Mouse (Mus musculus): ENCODE data around the gene Serpinb1a. TPM values are rescaled to one million over a fixed set of nuclear protein-coding genes. Genes with fewer than 3 reads are reported as not detected.

Serpinb1a gene
- polyA plus RNA-seq, 1 experiment from 2014 or later: 31.7 TPM

GRCm38 (mm10) chr13:32834513-32834912 lies 16.5 kb downstream of the Serpinb1a start:
- H3K9ac ChIP-seq: no peak overlapping the region
- no peaks in the 10 kb centered on the region for H3K27me3 ChIP-seq
- no peaks in the 10 kb centered on the region for H3K36me3 ChIP-seq
- no peak for ATAC-seq (ENCODE audit: insufficient number of reproducible peaks, low FRiP score, low TSS enrichment, low read depth)
- H3K27ac ChIP-seq (replicated peaks): no peak overlapping the region
- 86% methylated on average over 5 of the region's 5 CpGs for WGBS
- no peaks in the 10 kb centered on the region for H3K9me3 ChIP-seq (replicated peaks)
- H3K4me3 ChIP-seq (replicated peaks): no peak overlapping the region
- no peak overlapping the region for H3K4me2 ChIP-seq (replicated peaks)
- no peaks in the 10 kb centered on the region for H3K4me1 ChIP-seq

DNA sequence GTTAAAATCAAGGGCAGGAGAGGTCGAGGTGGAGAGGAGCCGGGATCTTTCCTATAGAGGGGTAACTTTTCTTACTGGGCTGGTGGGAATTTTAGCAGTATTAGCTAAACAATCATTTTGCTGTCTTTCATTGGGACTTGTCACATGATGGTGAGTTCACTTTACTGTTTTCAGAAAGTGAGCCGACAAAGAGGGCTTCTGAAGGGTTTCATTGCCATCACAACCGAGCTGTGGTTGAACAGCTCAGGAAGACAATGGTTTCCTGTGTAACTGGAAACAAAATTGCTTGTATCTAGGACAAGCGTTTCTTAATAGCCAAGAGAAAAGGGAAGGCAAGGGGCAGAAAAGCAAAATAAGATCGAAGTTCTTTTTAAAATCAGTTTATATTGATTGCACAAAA lies 17.7 kb downstream of the Serpinb1a start:
- 51% methylated on average over 6 of the region's 6 CpGs for WGBS
- H3K4me1 ChIP-seq: no peaks in the 10 kb centered on the region
- no peak overlapping the region for H3K27ac ChIP-seq (replicated peaks)

DNA sequence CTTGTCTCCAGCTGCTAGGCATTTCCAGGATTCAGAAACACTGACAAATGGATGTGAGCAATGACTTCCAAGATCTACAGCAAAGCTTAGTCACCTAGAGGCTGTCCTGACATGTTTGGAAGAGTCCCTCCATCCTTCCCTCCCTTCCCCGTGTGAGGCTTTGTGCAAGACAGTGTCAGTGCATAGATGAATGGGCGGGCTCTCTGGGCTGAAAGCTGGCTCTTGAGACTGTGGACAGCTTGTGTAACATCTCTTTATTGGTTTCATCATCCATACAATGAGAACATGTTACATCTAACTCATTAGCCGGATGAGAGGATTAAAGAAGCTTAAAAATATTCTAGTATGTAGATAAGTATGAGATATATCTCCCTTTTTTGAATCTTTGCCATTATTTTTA lies 18.2 kb downstream of the Serpinb1a start:
- no peak overlapping the region for H3K4me2 ChIP-seq (replicated peaks)
- H3K9me3 ChIP-seq (replicated peaks): no peaks in the 10 kb centered on the region
- no peak overlapping the region for H3K9ac ChIP-seq
- H3K4me1 ChIP-seq: no peaks in the 10 kb centered on the region
- no peaks in the 10 kb centered on the region for H3K36me3 ChIP-seq
- H3K27me3 ChIP-seq: no peaks in the 10 kb centered on the region
- H3K27ac ChIP-seq (replicated peaks): no peak overlapping the region
- 60% methylated on average over 3 of the region's 3 CpGs for WGBS
- no peak for ATAC-seq (ENCODE audit: insufficient number of reproducible peaks, low FRiP score, low TSS enrichment, low read depth)
- no peak overlapping the region for H3K4me3 ChIP-seq (replicated peaks)

More for the DNA sequence above, 17.7 kb downstream of the Serpinb1a start:
- H3K27me3 ChIP-seq: no peaks in the 10 kb centered on the region
- no peak overlapping the region for H3K4me3 ChIP-seq (replicated peaks)
- H3K4me2 ChIP-seq (replicated peaks): no peak overlapping the region
- no peaks in the 10 kb centered on the region for H3K9me3 ChIP-seq (replicated peaks)
- ATAC-seq (ENCODE audit: insufficient number of reproducible peaks, low FRiP score, low TSS enrichment, low read depth): no peak
- no peak overlapping the region for H3K9ac ChIP-seq
- no peaks in the 10 kb centered on the region for H3K36me3 ChIP-seq

GRCm38 (mm10) chr13:32831505-32832273 lies 19.3 kb downstream of the Serpinb1a start:
- WGBS: 82% methylated on average over 3 of the region's 3 CpGs
- ATAC-seq (ENCODE audit: insufficient number of reproducible peaks, low FRiP score, low TSS enrichment, low read depth): no peak
- no peaks in the 10 kb centered on the region for H3K4me1 ChIP-seq

GRCm38 (mm10) chr13:32828886-32829285 lies 22.1 kb downstream of the Serpinb1a start:
- Histone ChIP-seq H3K4me2 (replicated peaks) (no peak overlapping the region), H3K9me3 (replicated peaks) (no peaks in the 10 kb centered on the region), H3K9ac (no peak overlapping the region), H3K27ac (replicated peaks) (no peak overlapping the region), H3K4me3 (replicated peaks) (no peak overlapping the region), H3K4me1 (no peaks in the 10 kb centered on the region), H3K36me3 (no peaks in the 10 kb centered on the region), H3K27me3 (no peaks in the 10 kb centered on the region)
- no peak for ATAC-seq (ENCODE audit: insufficient number of reproducible peaks, low FRiP score, low TSS enrichment, low read depth)
- WGBS: 78% methylated on average over 4 of the region's 4 CpGs

More at GRCm38 (mm10) chr13:32831505-32832273, 19.3 kb downstream of the Serpinb1a start:
- Histone ChIP-seq H3K27me3 (no peaks in the 10 kb centered on the region), H3K36me3 (no peaks in the 10 kb centered on the region), H3K4me2 (replicated peaks) (no peak overlapping the region), H3K27ac (replicated peaks) (no peak overlapping the region), H3K9me3 (replicated peaks) (no peaks in the 10 kb centered on the region), H3K4me3 (replicated peaks) (no peak overlapping the region), H3K9ac (no peak overlapping the region)

DNA sequence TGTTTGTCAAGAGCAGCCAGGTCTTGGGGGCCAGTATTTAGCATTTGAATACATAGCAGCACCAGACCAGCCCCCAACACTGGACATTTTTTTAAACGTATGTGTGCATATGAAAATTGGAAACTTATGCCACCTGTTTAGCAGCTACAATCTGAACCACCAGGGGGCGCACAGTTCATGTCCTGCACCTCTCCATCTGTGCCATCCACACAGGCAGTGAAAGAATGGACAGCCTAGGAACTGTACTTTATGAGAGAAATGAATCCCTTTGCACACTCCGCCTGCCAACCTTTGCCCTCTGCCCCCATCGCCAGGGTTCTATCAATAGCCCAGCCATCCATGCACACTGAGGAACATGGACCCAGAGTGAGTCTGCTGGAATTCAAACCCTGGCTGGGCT lies 23.0 kb downstream of the Serpinb1a start:
- H3K9ac ChIP-seq: no peak overlapping the region
- H3K36me3 ChIP-seq: no peaks in the 10 kb centered on the region
- H3K4me1 ChIP-seq: no peaks in the 10 kb centered on the region
- no peak overlapping the region for H3K4me3 ChIP-seq (replicated peaks)
- no peak overlapping the region for H3K4me2 ChIP-seq (replicated peaks)
- H3K27ac ChIP-seq (replicated peaks): no peak overlapping the region
- no peaks in the 10 kb centered on the region for H3K9me3 ChIP-seq (replicated peaks)
- H3K27me3 ChIP-seq: no peaks in the 10 kb centered on the region
- 53% methylated on average over 4 of the region's 4 CpGs for WGBS
- no peak for ATAC-seq (ENCODE audit: insufficient number of reproducible peaks, low FRiP score, low TSS enrichment, low read depth)

- H3K36me3 ChIP-seq: no peaks in the 10 kb centered on the region
- no peak for ATAC-seq (ENCODE audit: insufficient number of reproducible peaks, low FRiP score, low TSS enrichment, low read depth)
- 73% methylated on average over 3 of the region's 3 CpGs for WGBS
Observed at GRCm38 (mm10) chr13:32827111-32827822, 23.7 kb downstream of the Serpinb1a start.

DNA sequence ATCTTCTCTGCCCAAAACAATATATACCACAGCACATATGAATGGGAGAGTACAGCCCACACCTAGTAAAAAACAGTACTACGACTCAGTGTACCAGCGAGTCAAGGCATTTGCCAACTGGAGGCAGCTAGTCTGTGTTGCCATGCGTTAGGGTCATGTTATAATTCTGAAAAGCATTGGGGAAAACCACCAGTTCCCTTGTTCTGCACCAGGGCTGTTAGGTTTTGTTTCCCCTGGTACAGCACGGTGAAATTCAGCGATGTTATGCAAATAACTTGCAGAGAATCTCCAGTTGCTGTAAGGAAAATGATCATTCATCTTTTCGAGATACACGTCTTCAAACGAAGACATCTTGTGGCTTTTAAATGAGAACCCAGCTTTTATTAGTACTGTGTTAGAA lies 25.4 kb downstream of the Serpinb1a start:
- 87% methylated on average over 8 of the region's 8 CpGs for WGBS
- H3K36me3 ChIP-seq: peaks cover 14% of the 10 kb centered on the region; the same call in 1 of the 2 replicates
- H3K9me3 ChIP-seq (replicated peaks): no peaks in the 10 kb centered on the region
- H3K27me3 ChIP-seq: no peaks in the 10 kb centered on the region
- H3K4me2 ChIP-seq (replicated peaks): no peak overlapping the region
- H3K4me1 ChIP-seq: no peaks in the 10 kb centered on the region
- ATAC-seq (ENCODE audit: insufficient number of reproducible peaks, low FRiP score, low TSS enrichment, low read depth): no peak
- H3K27ac ChIP-seq (replicated peaks): no peak overlapping the region
- H3K4me3 ChIP-seq (replicated peaks): no peak overlapping the region
- no peak overlapping the region for H3K9ac ChIP-seq

More at GRCm38 (mm10) chr13:32827111-32827822, 23.7 kb downstream of the Serpinb1a start:
- H3K9ac ChIP-seq: no peak overlapping the region
- no peaks in the 10 kb centered on the region for H3K9me3 ChIP-seq (replicated peaks)
- H3K4me1 ChIP-seq: no peaks in the 10 kb centered on the region
- no peaks in the 10 kb centered on the region for H3K27me3 ChIP-seq
- H3K4me3 ChIP-seq (replicated peaks): no peak overlapping the region
- no peak overlapping the region for H3K4me2 ChIP-seq (replicated peaks)
- H3K27ac ChIP-seq (replicated peaks): no peak overlapping the region

DNA sequence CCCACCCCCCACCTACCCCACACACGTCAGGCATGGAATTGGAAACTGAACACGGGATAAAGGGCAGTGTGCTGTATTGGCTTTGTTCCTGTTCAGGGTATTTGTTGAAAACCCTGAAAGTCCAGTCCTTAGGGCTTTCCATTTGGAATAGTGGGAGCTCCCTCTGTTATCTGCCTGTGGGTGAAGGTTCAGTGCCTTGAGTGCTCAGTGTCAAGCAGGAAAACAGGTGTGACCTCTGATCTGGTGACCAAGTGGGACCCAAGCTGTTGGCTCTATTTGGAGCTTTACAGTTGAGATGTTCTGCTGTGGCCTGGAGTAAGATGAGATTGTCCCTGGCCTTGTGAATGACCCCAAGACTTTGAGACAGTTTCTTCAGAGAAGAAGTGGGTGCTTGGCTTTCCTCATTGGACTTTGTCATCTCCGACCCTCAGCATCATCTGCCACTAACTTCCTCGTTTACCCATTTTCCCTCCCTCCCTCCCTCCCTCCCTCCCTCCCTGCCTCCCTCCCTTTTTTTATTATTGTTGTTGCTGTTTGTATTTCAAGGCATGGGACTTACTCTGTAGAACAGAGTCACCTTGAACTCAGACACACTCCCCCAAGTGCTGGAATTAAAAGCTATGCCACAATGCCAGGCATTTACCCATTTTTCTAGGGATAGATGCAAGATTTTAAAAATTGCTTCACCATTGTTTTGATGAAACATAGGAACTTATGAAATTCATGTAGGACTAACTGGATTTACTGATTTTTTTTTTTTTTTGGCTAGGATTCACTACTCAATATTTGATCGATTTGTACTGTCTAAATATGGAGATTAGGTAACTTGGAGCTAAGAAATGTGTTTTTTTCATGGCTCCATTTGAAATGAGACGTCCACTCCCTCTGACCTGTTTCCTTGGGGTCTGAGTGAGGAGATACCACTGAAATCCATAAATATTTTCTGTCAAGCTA lies 26.3 kb downstream of the Serpinb1a start:
- ATAC-seq (ENCODE audit: insufficient number of reproducible peaks, low FRiP score, low TSS enrichment, low read depth): no peak
- Histone ChIP-seq H3K9me3 (replicated peaks) (no peaks in the 10 kb centered on the region), H3K4me2 (replicated peaks) (no peak overlapping the region), H3K27ac (replicated peaks) (no peak overlapping the region), H3K9ac (no peak overlapping the region), H3K4me3 (replicated peaks) (no peak overlapping the region), H3K27me3 (no peaks in the 10 kb centered on the region), H3K4me1 (no peaks in the 10 kb centered on the region), H3K36me3 (peaks cover 23% of the 10 kb centered on the region; the same call in 1 of the 2 replicates)
- WGBS: 77% methylated on average over 6 of the region's 6 CpGs

DNA sequence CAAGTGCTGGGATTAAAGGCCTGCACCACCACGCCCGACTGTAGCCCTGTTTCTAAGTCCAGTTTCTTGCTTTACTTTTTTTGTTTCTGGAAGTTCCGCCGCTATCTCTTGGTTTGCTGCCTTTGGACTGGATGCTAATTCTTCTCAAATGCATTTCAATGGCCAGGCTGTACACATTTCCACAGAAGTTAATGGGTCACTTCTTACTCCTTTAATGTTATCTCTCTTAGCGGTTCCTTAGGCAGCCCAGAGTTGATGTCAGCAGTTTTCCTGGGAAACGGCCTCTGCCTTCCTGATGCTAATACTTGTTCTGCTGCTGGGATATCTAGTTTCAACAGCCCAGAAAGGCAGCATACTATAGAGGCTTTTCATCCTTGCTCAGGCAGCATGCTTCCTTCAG lies 27.9 kb downstream of the Serpinb1a start:
- no peak for ATAC-seq (ENCODE audit: insufficient number of reproducible peaks, low FRiP score, low TSS enrichment, low read depth)
- Histone ChIP-seq H3K27me3 (no peaks in the 10 kb centered on the region), H3K36me3 (peaks cover 34% of the 10 kb centered on the region), H3K4me1 (no peaks in the 10 kb centered on the region), H3K9me3 (replicated peaks) (no peaks in the 10 kb centered on the region), H3K4me3 (replicated peaks) (no peak overlapping the region), H3K9ac (no peak overlapping the region), H3K27ac (replicated peaks) (no peak overlapping the region), H3K4me2 (replicated peaks) (no peak overlapping the region)
- WGBS: 78% methylated on average over 6 of the region's 6 CpGs

GRCm38 (mm10) chr13:32821671-32822070 lies 29.3 kb downstream of the Serpinb1a start:
- H3K4me3 ChIP-seq (replicated peaks): no peak overlapping the region
- no peaks in the 10 kb centered on the region for H3K9me3 ChIP-seq (replicated peaks)
- no peaks in the 10 kb centered on the region for H3K4me1 ChIP-seq
- peaks cover 44% of the 10 kb centered on the region for H3K36me3 ChIP-seq
- no peak for ATAC-seq (ENCODE audit: insufficient number of reproducible peaks, low FRiP score, low TSS enrichment, low read depth)
- WGBS: 97% methylated on average over 4 of the region's 4 CpGs
- H3K27ac ChIP-seq (replicated peaks): no peak overlapping the region
- no peaks in the 10 kb centered on the region for H3K27me3 ChIP-seq
- no peak overlapping the region for H3K4me2 ChIP-seq (replicated peaks)
- H3K9ac ChIP-seq: no peak overlapping the region
